8 mouse cellular contexts compared by ENCODE assay signal in the genomic region with DNA sequence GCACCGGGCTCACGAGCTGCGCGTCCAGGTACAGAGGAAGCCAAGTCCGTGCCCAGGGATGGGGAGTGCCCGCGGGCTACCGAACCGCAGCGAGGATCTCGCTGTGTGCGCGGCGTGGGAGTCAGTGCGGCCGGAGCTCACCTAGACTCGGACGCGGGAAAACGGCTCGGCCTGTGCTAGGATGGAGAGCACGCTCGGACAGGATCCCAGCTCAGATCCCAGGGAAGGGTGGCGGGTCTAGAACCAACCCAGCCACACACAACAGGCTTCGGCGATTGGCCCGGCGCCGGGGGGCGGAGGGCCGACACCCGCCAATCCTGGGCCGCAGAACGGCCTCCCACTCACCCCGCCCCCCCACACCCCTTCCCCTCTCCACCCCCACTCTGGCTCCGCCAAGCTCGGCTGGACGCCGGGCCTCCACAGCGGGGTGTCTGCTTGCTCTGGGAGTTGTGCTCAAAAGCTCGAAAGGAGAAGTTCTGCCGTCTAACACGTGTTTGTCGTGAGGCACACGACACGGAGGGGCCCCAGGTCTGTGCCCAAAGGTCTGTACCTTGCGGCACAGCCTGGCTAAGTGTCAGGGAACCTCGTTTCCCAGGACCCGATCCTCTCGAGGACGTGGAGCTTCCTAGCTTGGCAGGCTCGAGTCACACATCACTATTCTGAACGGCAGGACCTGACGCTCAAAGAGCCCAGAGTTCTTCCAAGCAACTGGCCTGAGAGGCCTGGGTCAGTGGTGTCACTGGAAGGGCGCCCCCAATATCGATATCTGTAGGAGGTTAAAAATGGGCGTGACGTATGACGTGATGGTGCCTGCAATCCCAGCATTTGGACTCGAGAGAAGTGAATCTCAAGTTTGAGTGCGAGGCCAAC. TPM values are rescaled to one million over a fixed set of nuclear protein-coding genes. Genes with fewer than 3 reads are reported as not detected.
DNase-seq lines count a peak whose midpoint lies in the region.

A gene (minus strand): TSS at position 297 of the 870 bp plus-strand sequence.

- 1% methylated on average over 61 of the region's 61 CpGs for WGBS in hindbrain, embryonic 10.5 days

- H3K27me3 ChIP-seq in hindbrain, embryonic 10.5 days (ENCODE audit: insufficient read depth, poor library complexity, severe bottlenecking), result peaks cover 43% of the 10 kb centered on the region

- H3K9me3 ChIP-seq in hindbrain, embryonic 10.5 days, result no peaks in the 10 kb centered on the region

- H3K36me3 ChIP-seq in hindbrain, embryonic 10.5 days, result no peaks in the 10 kb centered on the region

- H3K4me1 ChIP-seq in hindbrain, embryonic 10.5 days (replicated peaks), result peaks cover 19% of the 10 kb centered on the region

- peak; percentile 86 for DNase-seq in MN1 (ENCODE audit: low spot score)
- DNase-seq in cerebellum, adult 9-10 months, result peak; percentile 27
- peak; percentile 64 to 74 for DNase-seq in frontal cortex, postnatal 10 days (ENCODE audit: low spot score in 2 of 2)
- peak; percentile 76 for DNase-seq in hindbrain, embryonic 10.5 days (ENCODE audit: low spot score)
- DNase-seq in layer of hippocampus, postnatal 14 days (ENCODE audit: low spot score in 2 of 2), result peak; percentile 65 to 79
- peak; percentile 83 for DNase-seq in lung, postnatal 14 days
- DNase-seq in retina, postnatal 1 day, result peak; percentile 78
- peak; percentile 82 for DNase-seq in urinary bladder, postnatal 14 days (ENCODE audit: low spot score)

- H3K4me3 ChIP-seq in hindbrain, embryonic 10.5 days, result peak within 1 kb of the TSS; percentile 63

- H3K27ac ChIP-seq in hindbrain, embryonic 10.5 days, result peak within 1 kb of the TSS; percentile 70

RNA-seq across cellular contexts. Expression of the gene that starts here (rescaled TPM):
- 0.99 and 1.5 TPM in 2 replicates for polyA plus RNA-seq in hindbrain, embryonic 10.5 days (2016; fragmentation: Nextera tagmentation; extraction: Ambion mirVana)
- 10 to 100 TPM; 75.4 to 91.4 TPM for total RNA-seq in layer of hippocampus, postnatal 14 days (2021)

Comparison
In these comparisons a context has a peak if more than half of its experiments do, and no peak if none do; other contexts are left out.
1. Peak in every context shown above with its lines: DNase-seq, H3K4me3 ChIP-seq and H3K27ac ChIP-seq.
2. DNase-seq: peak in every context shown above with its lines; median percentile 86 in MN1; 83 in lung, postnatal 14 days; 82 in urinary bladder, postnatal 14 days; 78 in retina, postnatal 1 day; 76 in hindbrain, embryonic 10.5 days; 72 in layer of hippocampus, postnatal 14 days; 69 in frontal cortex, postnatal 10 days; 27 in cerebellum, adult 9-10 months.